Mouse (Mus musculus) thymus, postnatal 4 days (tissue): ENCODE results near the gene Zfp770.
"Not testable (repeated sequence)": the region's sequence is repeated elsewhere in the genome, so short reads cannot be mapped to it uniquely, and the experiment has no call there.

Source experiments
- DNase-seq: peaks from one replicate; pipeline ENCODE4 v3.0.0; 2021

Zfp770 gene

GRCm38 (mm10) chr2:114200932-114201559 is at the start of gene Zfp770:
Gene Zfp770 (minus strand): TSS chr2:114201469.
- DNase-seq = peak; percentile 83

GRCm38 (mm10) chr2:114249440-114249839 is 48.2 kb upstream of the Zfp770 start:
- DNase-seq = no peak

- DNase-seq = no peak
Measured at GRCm38 (mm10) chr2:114237639-114238038, 36.4 kb upstream of the Zfp770 start.

- DNase-seq = no peak
Measured at GRCm38 (mm10) chr2:114236566-114236965, 35.3 kb upstream of the Zfp770 start.

GRCm38 (mm10) chr2:114235584-114235983 is 34.3 kb upstream of the Zfp770 start:
- no peak for DNase-seq

- no peak for DNase-seq
Measured at GRCm38 (mm10) chr2:114231248-114231647, 30.0 kb upstream of the Zfp770 start.

- DNase-seq = no peak
Measured at GRCm38 (mm10) chr2:114228672-114229071, 27.4 kb upstream of the Zfp770 start.

- no peak for DNase-seq
Measured at GRCm38 (mm10) chr2:114205036-114205435, 3.8 kb upstream of the Zfp770 start.

- no peak for DNase-seq
Measured at GRCm38 (mm10) chr2:114201574-114201973, 305 bp upstream of the Zfp770 start.

- no peak for DNase-seq
Measured at GRCm38 (mm10) chr2:114196421-114196820, 4.8 kb downstream of the Zfp770 start.

- not testable (repeated sequence) for DNase-seq
Measured at GRCm38 (mm10) chr2:114186924-114187323, 14.3 kb downstream of the Zfp770 start, which contains the start of gene Aqr. Gene Aqr (minus strand): TSS chr2:114187024.

- DNase-seq = no peak
Measured at GRCm38 (mm10) chr2:114177802-114178733, 23.2 kb downstream of the Zfp770 start.

- peak; percentile 81 for DNase-seq
Measured at GRCm38 (mm10) chr2:114174651-114175484, 26.4 kb downstream of the Zfp770 start.

- DNase-seq = no peak
Measured at GRCm38 (mm10) chr2:114173248-114173647, 28.0 kb downstream of the Zfp770 start.

- DNase-seq = no peak
Measured at GRCm38 (mm10) chr2:114167837-114168236, 33.4 kb downstream of the Zfp770 start.

GRCm38 (mm10) chr2:114161978-114162377 is 39.3 kb downstream of the Zfp770 start:
- DNase-seq = no peak

GRCm38 (mm10) chr2:114157345-114157744 is 43.9 kb downstream of the Zfp770 start:
- DNase-seq = no peak

GRCm38 (mm10) chr2:114156639-114157038 is 44.6 kb downstream of the Zfp770 start:
- DNase-seq = no peak

- no peak for DNase-seq
Measured at GRCm38 (mm10) chr2:114153247-114153646, 48.0 kb downstream of the Zfp770 start.

- no peak for DNase-seq
Measured at GRCm38 (mm10) chr2:114146864-114147458, 54.3 kb downstream of the Zfp770 start.

GRCm38 (mm10) chr2:114145315-114145801 is 55.9 kb downstream of the Zfp770 start:
- DNase-seq = peak; percentile 73

- peak; percentile 60 for DNase-seq
Measured at GRCm38 (mm10) chr2:114144915-114145314, 56.4 kb downstream of the Zfp770 start.
